Mouse (Mus musculus) brain, adult 2 months (tissue): ENCODE measurements around the gene Ehmt2.
"Not testable (repeated sequence)": the region's sequence is repeated elsewhere in the genome, so short reads cannot be mapped to it uniquely, and the experiment has no call there.

Experiments
- DNase-seq: peaks from one replicate; pipeline ENCODE4 v3.0.0; 2011; ENCODE audit warnings: low read depth, low spot score

Gene Ehmt2

GRCm38 (mm10) chr17:34891377-34891776 lies 6.9 kb upstream of the Ehmt2 start:
- no peak for DNase-seq

DNA sequence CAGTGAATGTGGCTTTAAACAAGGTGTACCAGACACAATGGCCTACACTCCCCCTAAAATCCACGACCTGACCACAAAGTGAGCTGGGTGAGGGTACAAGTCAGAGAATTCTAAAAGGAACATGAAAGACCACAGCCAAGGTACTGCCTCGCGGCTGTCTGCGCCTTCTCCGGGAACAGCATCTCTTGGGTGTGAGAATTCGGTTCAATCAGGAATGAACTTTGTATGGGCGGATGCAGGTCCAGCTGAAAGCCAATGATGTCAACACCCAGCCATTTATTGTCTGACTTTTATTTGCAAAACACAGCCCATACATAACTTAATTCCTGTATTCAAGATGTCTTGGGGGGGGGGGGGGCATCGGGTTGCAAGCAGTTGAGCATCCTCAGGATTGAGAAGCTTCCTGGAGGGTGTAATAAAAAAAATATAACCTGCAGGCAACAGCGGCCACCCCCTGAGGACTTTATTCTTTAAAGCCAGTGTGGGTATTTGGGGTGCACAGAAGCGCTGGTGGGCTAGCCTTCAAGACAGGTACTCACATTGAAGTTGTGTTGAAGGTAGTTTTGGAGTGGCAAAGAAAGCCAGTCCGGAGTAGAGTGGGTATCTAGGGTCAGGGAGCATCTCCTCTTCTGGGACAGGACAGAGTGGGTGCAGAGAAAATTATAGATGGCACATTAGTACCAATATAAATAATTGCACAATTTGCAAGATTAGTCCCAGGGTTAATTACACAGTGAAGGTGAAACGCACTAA lies 5.0 kb upstream of the Ehmt2 start:
- no peak for DNase-seq

DNA sequence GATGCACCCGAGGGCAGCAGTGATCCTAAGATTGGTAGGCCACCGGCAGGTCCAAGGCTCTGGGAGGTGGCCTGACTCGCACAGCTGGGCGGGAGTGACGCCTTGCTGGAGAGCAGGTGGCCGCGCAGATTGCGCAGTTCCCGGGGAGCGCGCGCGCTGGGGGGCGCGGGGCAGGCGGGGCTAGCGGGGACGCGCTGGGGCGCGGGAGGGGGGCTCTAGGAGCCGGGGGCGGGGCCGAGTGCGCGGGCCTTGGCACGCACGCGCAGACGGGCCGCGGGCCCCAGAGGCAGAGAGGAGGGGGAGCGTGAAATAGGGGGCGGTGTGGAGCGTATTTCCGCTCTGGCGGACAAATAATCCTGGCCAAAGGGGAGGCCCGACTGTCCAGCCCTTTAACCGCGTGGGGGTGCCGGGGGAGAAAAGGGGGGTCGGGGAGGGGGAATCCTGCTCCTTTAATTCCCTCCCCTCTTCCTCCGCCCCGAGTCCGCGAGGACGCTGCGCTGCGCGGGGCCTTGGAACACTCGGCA lies 4.1 kb upstream of the Ehmt2 start:
- peak; percentile 99 for DNase-seq

DNA sequence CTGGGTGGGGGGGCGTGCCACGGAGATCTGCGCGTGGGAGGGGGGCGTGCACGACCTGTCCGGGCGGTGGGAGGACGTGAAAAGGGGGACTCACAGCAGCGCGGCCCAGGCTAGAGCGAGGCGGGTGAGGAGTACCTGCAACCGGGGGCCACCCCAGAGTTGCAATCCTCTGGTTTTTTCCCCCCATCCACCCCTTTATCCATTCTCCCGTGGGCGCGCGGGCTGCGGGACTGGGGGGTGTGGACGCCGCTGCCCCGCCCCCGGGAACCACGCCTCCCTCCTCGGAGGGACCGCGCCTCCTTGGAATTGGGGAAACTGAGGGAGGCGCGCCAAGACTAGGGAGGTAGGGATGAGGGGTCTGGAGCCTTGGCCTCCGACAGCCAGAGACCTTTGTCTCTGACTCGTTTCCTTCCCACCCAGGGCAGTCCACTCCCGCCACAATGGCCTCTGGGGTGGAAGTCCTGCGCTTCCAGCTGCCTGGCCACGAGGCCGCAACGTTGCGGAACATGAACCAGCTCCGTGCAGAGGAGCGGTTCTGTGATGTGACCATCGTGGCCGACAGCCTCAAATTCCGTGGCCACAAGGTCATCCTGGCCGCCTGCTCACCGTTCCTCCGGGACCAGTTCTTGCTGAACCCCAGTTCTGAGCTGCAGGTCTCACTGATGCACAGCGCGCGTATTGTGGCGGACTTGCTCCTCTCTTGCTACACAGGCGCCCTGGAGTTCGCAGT lies 3.3 kb upstream of the Ehmt2 start:
- peak; percentile 43 for DNase-seq

- no peak for DNase-seq
Measured at GRCm38 (mm10) chr17:34895724-34896123, 2.5 kb upstream of the Ehmt2 start.

DNA sequence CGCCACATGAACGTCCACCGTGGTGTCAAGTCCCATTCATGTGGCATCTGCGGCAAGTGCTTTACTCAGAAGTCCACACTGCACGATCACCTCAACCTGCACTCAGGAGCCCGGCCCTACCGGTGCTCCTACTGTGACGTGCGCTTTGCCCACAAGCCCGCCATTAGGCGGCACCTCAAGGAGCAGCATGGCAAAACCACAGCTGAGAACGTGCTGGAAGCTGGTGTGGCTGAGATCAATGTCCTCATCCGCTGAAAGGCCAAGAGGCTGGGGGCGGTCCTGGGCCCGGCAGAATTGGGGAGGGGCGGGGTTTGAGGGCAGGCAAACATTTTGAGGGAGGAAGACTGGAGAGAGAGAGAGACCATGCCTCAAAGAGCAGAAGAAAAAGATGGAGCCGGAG lies 1.9 kb upstream of the Ehmt2 start:
- DNase-seq: no peak

GRCm38 (mm10) chr17:34897373-34898159 lies 703 bp upstream of the Ehmt2 start:
- peak; percentile 88 for DNase-seq

- no peak for DNase-seq
Measured at GRCm38 (mm10) chr17:34898706-34899052, 410 bp downstream of the Ehmt2 start.

DNA sequence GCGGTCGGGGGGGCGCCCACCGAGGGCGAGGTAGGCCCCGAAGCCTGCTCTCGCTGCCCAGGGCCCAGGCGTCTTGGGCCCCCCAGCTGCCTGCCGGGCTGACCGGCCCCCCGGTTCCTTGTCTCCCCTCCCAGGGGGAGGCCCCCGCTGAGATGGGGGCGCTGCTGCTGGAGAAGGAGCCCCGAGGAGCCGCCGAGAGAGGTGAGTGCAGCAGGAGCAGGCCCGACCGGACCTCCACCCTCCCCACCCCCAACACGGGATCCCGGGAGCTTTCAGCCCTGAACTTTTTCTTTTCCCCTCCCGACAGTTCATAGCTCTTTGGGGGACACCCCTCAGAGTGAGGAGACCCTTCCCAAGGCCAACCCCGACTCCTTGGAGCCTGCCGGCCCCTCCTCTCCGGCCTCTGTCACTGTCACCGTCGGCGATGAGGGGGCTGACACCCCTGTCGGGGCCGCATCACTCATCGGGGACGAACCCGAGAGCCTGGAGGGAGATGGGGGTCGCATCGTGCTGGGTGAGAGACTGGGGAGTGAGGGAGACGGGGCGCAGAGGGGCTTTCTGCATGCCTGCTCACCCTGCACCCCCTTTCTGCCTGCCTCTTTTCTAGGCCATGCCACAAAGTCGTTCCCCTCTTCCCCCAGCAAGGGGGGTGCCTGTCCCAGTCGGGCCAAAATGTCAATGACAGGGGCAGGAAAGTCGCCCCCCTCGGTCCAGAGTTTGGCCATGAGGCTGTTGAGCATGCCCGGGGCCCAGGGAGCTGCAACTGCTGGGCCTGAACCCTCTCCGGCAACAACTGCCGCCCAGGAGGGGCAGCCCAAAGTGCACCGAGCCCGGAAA lies 1.0 kb downstream of the Ehmt2 start:
- DNase-seq: peak; percentile 23

- DNase-seq: no peak
Measured at GRCm38 (mm10) chr17:34899890-34900243, 1.6 kb downstream of the Ehmt2 start.

DNA sequence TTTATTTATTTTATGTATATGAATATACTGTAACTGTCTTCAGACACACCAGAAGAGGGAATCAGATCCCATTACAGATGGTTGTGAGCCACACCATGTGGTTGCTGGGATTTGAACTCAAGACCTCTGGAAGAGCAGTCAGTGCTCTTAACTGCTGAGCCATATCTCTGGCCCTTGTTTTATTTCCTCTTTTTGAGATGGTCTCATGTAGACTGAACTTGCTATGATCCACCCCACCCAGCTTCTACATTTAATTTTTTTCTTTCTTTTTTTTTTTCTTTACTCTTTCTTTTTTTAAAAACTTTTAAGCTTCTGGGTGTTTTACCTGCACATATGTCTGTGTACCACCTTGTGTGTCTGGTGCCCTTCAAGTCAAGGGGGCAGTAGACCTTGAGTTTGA lies 2.6 kb downstream of the Ehmt2 start:
- not testable (repeated sequence) for DNase-seq

- not testable (repeated sequence) for DNase-seq
Measured at GRCm38 (mm10) chr17:34901948-34902347, 3.7 kb downstream of the Ehmt2 start.

GRCm38 (mm10) chr17:34902895-34903294 lies 4.6 kb downstream of the Ehmt2 start:
- DNase-seq: no peak

DNA sequence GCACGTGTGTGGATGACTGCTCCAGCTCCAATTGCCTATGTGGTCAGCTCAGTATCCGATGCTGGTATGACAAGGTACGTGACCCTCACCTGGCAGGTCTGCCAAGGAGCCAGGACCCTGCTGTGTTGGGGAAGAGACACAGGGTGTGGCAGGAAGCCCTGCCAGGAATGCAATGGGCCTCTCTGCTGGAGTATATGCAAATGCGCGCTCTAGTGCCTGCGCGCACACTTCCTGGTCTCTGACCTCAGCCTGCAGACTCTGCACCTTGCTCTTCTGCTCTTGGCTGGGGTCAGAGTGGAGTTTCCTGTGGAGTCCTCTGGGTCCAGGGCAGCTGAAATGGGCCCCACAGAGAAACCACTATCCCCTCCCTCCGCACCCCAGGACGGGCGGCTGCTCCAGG lies 12.7 kb downstream of the Ehmt2 start:
- no peak for DNase-seq

GRCm38 (mm10) chr17:34911945-34912351 lies 13.7 kb downstream of the Ehmt2 start:
- peak; percentile 83 for DNase-seq

- no peak for DNase-seq
Measured at GRCm38 (mm10) chr17:34913930-34914665, 15.8 kb downstream of the Ehmt2 start, which contains the start of gene Slc44a4. Gene Slc44a4, plus strand, starts transcription at chr17:34914466.

DNA sequence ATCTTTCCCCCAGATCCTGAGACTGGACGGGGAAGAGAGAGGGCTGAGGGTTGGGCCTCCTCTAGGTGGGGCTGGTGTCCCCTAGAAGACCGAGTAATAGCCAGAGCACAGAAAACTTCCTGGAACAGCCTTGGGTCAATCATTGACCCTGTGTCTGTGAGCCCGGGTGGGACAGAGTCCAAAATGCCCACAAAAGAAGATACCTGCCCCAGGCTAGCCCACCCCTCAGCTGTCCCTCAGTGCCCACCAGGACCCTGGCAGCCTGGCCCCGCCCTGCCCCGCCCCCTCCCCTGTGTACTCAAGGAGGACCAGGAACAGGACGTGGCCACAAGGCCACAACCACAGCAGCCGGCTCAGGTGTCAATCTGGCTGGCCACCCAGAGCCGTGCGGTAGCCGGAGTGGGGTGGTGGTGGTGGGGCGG lies 17.2 kb downstream of the Ehmt2 start:
- DNase-seq: no peak

GRCm38 (mm10) chr17:34916316-34916715 lies 18.0 kb downstream of the Ehmt2 start:
- DNase-seq: no peak

GRCm38 (mm10) chr17:34917188-34917587 lies 18.9 kb downstream of the Ehmt2 start:
- DNase-seq: no peak

GRCm38 (mm10) chr17:34922939-34923338 lies 24.7 kb downstream of the Ehmt2 start:
- DNase-seq: no peak

DNA sequence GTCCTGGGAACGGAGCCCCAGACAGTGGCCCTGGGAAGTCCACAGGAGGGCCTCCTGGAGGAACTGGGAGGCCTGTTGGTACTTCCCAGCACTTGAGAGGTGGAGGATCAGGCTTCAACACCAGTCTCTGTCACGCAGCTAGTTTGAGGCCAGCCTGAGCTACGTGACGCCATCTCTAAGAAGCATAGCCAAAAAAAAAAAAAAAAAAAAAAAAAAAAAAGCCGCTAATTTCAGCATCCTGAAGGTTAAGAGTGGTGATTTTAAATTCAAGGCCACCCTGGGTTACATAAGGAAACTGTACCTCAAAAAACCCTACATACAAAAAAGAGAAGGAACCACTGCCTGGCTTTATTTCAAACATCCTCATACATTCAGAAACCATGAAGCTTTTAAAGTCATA lies 26.0 kb downstream of the Ehmt2 start:
- DNase-seq: no peak
